Mouse (Mus musculus) CD4-positive naive resting alpha-beta T cell, adult 76 days (primary cell): ENCODE measurements around the gene Uqcc3. TPM values are rescaled to one million over a fixed set of nuclear protein-coding genes. Genes with fewer than 3 reads are reported as not detected.

Source experiments
- total RNA-seq: library from RNA; stranded (reverse); gene quantifications from one replicate; pipeline ENCODE4 v1.2.4, GENCODE M21; 2023

The Uqcc3 gene
- 36.2 TPM for total RNA-seq

DNA sequence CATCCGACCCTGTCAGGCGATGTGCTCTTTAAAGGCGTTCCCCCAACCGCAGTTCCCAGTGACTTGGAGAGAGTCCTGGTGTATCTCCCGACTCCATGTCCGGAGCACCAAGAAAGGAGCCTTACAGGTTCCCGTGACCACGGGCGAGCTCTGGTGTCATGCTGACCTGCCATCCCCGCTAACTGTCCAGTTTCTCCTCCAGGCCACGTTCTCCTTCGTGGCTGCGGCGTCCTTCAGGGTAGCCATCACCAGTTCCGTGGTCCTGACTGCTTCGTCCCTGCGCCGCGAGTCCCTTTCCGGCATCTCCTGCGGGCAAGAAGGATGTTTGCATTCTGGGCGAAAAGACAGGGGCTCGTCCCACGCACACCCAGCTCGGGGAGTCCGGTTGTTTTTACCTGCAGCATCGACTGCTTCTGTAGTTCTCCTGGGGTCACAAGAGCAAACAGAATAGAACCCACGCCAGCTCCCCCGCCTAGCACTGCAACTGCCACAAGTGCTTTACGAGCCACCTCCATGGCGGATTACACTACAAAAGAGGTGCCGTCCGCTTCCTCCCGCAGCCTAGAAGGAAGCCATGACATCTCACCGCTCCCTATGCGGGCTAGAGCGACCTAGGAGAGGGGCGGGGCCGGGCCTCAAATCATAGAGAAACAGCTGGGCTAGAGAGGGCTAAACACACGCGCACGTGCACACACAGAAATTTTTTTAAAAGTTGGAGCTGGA is at the start of gene Uqcc3:
TSS of gene Uqcc3 (minus strand) at position 613 of the 723 bp plus-strand sequence.

DNA sequence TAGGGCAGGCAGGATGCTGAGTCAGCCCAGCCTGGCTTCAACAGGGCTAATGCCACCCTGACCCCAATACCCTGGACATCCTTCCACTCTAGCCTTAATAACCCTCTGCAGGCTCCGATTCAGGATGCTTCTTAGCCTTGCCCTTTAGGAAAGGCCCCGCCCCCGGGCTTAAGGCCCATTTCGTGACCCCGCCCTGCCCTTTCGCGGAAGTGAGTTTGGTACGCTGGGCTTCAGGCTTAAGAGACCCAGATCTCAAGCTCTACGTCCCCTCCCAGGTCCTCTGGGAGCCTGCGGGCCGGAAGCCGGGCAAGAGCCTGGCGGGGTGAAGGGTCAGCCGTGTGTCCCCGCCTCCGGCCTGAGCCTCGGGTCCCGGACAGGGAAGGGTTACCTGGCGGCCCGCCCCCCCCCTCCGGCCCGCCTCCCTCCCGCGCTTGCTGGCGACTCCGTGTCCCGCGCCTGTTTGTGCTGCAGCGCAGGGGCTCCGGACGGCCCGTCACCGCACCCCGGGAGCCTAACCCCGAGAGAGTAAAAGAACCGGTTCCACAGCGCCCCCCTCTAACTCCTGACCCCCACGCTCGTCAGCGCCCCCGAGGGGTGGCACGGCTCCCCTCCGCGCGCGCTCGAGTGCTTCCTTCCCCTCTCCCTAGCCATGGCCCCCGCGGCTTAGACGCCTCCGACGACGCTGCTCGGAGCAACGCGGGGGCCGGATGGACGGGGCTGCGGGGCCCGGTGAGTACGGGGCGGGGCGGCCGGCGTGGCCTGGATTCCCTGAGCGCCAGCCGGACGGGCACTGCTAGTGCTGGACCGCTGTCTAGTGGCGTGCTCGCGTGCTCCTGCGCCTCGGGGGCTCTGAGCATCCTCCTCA is 48.7 kb upstream of the Uqcc3 start, which contains the start of the genes Rom1 and Eml3:
TSS of gene Rom1 (minus strand) at position 133 of the 865 bp plus-strand sequence.
TSS of gene Eml3 (plus strand) at position 329 of the 865 bp plus-strand sequence.

DNA sequence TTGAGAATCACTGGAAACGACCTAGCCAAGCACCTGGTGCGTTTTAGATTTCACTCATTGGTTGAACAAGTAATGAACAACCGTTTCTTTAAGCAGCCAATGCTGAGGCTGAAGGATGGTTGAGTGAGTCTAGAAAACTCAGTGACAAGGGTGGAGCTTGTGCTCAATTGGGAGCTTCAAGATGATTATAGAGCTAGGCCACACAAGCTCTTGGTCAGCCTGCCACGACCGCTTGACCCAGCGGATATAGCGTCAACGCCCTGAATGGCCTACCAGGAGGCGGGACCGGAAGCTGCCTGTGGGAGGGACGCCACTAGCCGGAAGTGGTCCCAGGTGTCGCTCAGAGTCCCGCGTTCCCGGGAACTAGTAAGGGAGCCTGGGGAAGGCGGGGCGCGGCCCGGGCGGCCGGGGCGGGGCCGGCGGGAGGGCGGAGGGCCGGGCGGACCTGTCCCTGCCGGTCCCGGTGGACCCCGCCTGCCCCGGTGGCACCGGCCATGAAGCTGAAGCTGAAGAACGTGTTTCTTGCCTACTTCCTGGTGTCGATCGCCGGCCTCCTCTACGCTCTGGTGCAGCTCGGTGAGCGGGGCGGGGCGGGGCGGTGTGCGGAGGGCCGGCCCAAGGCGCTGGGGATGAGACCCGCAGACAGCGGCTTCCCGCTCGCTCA is 39.5 kb upstream of the Uqcc3 start, which contains the start of gene B3gat3:
TSS of gene B3gat3 (plus strand) at position 302 of the 664 bp plus-strand sequence.

DNA sequence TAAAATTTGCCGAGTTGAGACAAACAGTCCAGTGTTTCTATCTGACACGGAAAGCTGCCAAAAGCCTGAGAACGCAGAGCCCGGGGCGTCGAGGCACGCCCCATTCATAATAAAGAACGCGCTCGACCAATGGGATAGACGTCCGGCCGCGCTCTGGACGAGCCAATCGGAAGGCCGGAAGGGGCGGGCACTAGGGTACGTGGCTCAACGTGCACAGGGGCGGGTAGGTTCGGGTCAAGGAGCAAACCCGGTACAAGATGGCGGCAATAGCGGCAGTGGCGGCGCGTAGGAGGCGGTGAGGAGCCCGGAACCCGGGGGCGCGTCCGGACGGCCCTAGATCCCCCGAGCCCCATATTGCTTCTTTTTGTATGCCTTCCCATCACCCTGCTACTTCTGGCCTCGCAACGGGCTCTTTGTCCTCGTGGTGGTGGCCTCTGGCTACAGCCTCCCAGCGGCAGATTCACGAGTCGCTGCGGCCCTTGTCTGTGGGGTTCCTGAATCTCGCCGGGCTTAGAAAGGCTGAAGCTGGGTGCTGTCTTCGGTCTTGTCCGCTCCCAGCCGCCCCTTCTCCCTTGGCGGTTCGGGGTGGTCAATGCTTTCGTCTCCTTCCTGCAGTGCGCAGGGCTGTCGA is 17.3 kb upstream of the Uqcc3 start, which contains the start of gene Ganab:
TSS of gene Ganab (plus strand) at position 207 of the 631 bp plus-strand sequence.

DNA sequence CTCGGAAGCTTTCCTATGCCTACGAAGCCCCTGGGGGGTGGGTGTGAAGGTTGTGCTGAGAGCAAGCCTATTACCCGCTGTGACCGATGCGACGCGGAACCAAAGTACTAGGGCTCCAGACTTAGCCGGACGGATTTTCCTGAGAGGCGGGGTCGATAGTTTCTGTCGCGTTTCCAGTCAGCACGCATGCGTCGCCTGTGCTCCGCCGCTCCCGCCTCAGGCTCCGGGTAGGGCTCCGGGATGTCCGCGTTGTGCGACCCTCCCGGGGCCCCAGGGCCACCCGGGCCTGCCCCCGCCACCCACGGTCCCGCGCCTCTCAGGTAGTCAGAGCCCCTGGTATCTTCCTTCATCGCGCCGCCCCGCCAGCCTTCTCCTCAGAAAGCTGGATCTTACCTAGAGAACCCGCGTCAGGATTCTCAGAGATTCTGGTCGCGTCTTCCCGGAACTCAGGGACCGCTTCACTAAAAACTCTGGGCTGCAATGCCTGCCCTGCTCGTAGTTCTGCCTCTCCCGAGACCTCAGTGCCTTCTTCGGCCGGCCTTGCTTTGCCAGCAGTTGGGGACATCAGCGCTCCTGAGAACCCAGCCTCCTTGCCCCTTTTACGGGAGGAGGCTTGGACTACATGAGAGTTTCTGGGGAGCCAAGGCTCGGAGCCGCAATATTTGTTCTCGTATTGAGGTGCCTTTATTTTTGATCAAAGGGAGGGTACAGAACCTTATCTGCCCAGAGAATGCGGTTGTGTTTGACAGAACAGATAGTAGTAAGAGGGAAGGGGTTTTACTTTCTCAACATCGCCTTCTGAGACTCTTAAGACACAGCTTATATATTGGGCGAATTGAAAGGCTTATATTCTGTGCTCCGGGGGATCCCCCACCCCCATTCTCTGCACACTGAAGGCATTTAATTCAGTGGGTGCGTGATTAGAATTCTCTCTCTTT is 12.4 kb upstream of the Uqcc3 start, which contains the start of gene Ints5:
TSS of gene Ints5 (plus strand) at position 177 of the 938 bp plus-strand sequence.

DNA sequence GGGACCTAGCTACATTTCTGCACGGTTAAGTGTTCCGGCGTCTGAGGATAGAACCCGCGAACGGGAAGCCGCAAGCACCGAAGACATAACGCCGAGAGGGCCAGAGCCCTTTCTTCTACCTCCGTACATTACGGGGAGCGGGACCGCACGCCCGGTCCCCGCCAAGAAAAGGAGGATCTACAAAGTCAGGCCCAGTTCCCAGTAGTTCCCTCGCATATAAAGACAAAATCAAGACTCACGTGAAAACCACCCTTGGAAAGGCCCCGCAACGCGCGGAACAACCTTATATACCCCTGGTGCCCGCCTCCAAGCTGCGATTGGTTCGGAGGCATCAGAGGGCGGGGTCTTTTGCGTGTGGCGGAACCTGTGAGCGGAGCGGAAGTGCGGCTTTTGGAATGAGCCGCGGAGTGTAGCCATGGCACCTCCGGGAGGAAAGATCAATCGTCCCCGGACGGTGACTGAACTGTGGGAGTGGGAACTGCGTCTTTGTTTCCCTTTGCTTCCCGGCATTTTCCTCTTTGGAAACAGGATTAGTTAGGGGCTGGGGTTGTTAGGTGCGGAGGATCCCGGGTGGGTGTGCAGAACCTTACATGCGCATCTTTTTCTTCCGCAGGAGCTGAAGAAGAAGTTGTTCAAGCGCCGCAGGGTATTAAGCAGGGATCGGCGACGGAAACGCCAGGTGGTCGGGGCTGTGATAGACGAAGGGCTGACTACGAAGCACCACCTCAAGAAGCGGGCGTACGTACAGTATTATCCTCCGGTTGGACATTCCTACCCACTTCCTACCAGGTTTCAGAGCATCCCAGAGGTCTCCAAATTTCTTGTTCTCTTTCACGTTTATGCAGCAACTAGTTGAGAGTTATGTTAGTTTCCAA is 8.0 kb upstream of the Uqcc3 start, which contains the start of the genes 1810009A15Rik and Gm49416:
TSS of gene 1810009A15Rik (plus strand) at position 343 of the 875 bp plus-strand sequence.
TSS of gene Gm49416 (plus strand) at position 416 of the 875 bp plus-strand sequence.

DNA sequence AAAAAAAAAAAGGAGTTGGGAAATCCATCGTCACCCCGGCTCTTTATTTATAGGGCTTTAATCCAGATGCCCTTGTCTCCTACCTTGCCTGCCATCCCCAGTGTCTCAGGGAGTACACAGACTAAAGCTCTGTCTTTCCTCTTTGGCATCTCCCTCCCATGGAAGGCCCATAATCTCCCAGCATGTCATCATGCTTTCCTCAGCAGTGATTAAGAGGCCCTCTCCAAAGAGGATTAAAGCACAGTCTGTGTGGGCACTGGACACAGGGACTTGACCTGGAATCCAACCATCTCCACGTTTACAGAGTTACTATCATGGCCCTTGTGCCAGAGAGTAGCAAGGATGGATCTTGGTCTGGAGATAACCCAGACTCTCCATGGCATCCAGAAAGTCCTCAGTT is 2.9 kb upstream of the Uqcc3 start, which contains the start of the genes Lbhd1 and Gm49403:
TSS of gene Lbhd1 (plus strand) at position 117 of the 400 bp plus-strand sequence.
TSS of gene Gm49403 (plus strand) at position 315 of the 400 bp plus-strand sequence.

DNA sequence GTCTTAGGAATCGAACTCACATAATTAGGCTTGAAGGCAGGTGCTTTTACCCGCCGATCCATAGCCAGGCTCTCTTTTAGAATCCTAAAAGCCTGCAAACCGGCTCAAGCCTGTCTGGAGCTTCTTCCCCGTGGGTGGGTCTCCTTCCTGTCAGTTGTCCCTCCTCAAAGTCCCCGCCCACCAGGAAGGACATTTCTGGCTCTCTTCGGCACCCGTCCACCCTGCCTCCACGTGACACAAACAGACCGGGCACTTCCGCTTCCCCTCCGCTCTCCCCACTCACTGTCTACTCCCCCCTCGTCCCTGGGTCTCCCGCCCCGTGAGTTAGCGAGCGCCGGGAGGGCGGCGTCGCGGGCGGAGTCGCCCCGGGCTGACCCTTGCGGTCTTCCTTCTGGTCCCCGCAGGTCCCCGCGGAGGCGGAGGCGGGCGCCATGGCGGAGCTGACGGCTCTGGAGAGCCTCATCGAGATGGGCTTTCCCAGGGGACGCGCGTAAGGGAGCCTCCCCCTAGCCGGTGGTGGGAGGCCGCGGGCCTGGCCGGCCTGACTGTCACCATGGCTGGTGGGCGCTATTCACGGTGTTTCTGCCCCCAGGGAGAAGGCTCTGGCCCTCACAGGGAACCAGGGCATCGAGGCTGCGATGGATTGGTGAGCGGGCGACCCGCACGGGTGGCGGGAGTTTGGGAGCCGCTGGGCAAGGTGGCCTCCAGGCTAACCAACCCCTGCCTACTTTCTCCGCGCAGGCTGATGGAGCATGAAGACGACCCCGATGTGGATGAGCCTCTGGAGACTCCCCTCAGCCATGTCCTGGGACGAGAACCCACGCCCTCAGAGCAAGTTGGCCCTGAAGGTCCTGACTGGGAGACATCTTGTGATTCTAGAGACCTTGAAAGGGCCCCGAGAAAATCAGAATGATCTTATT is 9.2 kb downstream of the Uqcc3 start, which contains the start of gene Ubxn1:
TSS of gene Ubxn1 (plus strand) at position 230 of the 920 bp plus-strand sequence.

DNA sequence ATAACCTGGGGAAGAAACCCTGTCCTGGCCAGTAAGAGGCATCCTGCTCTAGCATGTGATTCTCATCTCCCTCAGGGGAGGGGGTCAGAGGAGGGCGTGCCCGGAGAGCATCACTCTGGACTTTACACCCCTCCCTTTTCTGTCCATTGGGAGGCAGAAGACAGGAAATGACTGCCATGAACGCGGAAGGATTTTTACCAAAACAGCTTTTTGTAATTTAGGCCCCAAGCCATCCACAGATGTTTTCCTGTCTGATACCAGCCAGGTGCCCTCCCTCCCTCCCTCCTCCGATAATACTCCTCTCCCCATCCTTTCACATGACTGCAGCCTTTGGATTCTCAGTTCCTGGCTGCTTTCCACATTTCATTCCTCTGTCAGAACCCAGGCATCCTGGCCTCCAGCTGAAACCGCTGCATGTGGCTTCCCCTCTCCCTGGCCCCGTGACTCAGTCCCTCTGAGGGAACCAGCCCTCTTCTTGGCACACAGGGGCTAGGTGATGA is 30.3 kb downstream of the Uqcc3 start, which contains the start of gene Lrrn4cl:
TSS of gene Lrrn4cl (plus strand) at position 367 of the 500 bp plus-strand sequence.

DNA sequence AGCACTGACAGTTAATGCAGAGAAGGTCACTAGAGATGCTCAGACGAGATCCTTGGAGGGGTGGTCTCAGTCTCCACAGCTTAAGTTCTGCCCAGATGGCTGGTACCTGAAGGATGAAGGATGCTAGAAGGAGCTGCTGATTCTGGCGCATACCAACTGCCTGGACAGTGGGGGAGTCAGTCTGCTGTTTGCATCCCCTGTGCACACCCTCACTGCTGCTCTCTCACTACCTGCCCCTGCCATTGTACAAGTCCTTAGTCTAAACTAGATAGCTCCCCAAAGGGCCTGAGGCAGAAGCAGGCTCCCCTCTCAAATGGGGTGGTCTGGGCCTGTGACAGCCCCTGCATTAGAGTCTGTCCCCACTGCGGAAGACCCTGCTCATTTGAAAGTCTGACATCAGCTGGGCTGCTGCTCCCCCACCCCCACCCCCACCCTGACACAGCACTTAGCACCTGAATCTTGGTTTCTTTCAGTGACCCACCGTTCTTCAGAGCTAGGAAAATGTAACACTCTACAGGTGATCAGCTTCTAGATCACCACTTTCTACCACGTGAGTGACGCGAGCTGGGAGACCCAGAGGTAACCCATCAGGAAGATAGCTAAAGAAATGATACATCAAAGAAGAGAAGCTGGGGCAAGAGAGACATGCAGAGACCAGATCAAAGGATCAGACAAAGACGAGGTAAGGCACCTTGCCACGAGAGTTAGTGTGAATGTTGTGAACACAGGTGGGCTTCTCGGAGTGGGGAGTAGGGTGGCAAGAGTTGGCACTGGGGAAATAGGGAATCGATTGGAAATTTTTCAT is 41.4 kb downstream of the Uqcc3 start, which contains the start of gene Gng3:
TSS of gene Gng3 (minus strand) at position 92 of the 805 bp plus-strand sequence.

DNA sequence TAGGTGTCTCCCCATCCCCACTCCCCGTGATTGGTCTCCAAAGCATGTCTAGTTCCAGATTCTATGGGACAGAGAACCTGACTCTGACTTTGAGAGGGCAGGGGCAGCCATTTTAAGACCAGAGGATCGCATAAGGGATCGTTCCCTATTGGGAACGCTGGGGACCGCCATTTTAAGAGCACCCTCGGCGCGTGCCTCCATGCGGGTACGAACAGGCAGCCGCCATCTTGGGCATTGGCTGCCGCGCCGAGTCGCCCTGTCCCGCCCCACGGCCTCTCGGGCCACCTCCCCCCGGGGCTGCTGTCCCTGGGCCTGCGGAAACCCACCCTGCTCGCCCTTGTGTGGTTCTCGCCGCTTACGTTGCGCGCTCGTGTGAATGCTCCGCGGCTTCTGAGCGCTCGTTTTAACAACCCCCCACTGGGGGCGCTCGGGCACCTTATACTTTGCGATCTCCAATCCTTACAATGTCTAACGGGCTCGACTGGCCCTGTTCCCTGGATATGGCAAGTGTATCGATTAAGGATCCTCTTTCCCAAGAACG is 43.4 kb downstream of the Uqcc3 start, which contains the start of gene Bscl2:
TSS of gene Bscl2 (plus strand) at position 217 of the 541 bp plus-strand sequence.

Other genes with a start within 250 kb of the Uqcc3 start
- gene Chrm1, start 217.1 kb downstream of the Uqcc3 start, total RNA-seq: not detected
- gene Slc3a2, start 157.6 kb downstream of the Uqcc3 start, total RNA-seq: 200 TPM
- gene Wdr74, start 145.1 kb downstream of the Uqcc3 start, total RNA-seq: 89.2 TPM
- gene 1700092M07Rik, start 140.2 kb downstream of the Uqcc3 start, total RNA-seq: 2.3 TPM
- 265 TPM for gene Stx5a, start 139.5 kb downstream of the Uqcc3 start, total RNA-seq
- 559 TPM for gene Nxf1, start 123.8 kb downstream of the Uqcc3 start, total RNA-seq
- 30.8 TPM for gene Tmem223, start 109.9 kb downstream of the Uqcc3 start, total RNA-seq
- gene Tmem179b, start 106.5 kb downstream of the Uqcc3 start, total RNA-seq: 61.1 TPM
- 9.8 TPM for gene Taf6l, start 94.5 kb downstream of the Uqcc3 start, total RNA-seq
- gene Polr2g, start 82.3 kb downstream of the Uqcc3 start, total RNA-seq: 50.4 TPM
- 0.26 TPM for gene Zbtb3, start 78.4 kb downstream of the Uqcc3 start, total RNA-seq
- 21.2 TPM for gene Ttc9c, start 61.6 kb downstream of the Uqcc3 start, total RNA-seq
- gene Hnrnpul2, start 60.9 kb downstream of the Uqcc3 start, total RNA-seq: 101 TPM
- 16.0 TPM for gene AC129217.1, start 51.1 kb downstream of the Uqcc3 start, total RNA-seq
- 37.6 TPM for gene Bscl2, start 43.5 kb downstream of the Uqcc3 start, total RNA-seq
- gene Gng3, start 41.7 kb downstream of the Uqcc3 start, total RNA-seq: not detected
- 0.91 TPM for gene Lrrn4cl, start 30.2 kb downstream of the Uqcc3 start, total RNA-seq
- 116 TPM for gene Ubxn1, start 9.4 kb downstream of the Uqcc3 start, total RNA-seq
- gene Lbhd1, start 2.8 kb upstream of the Uqcc3 start, total RNA-seq: 9.4 TPM
- gene Gm49403, start 3.0 kb upstream of the Uqcc3 start, total RNA-seq: not detected
- 25.8 TPM for gene 1810009A15Rik, start 7.9 kb upstream of the Uqcc3 start, total RNA-seq
- 3.8 TPM for gene Gm49416, start 8.0 kb upstream of the Uqcc3 start, total RNA-seq
- gene Ints5, start 12.1 kb upstream of the Uqcc3 start, total RNA-seq: 18.6 TPM
- 134 TPM for gene Ganab, start 17.1 kb upstream of the Uqcc3 start, total RNA-seq
- 41.9 TPM for gene B3gat3, start 39.5 kb upstream of the Uqcc3 start, total RNA-seq
- 3.0 TPM for gene Rom1, start 48.4 kb upstream of the Uqcc3 start, total RNA-seq
- 70.7 TPM for gene Eml3, start 48.6 kb upstream of the Uqcc3 start, total RNA-seq
- 172 TPM for gene Mta2, start 61.0 kb upstream of the Uqcc3 start, total RNA-seq
- gene Tut1, start 72.9 kb upstream of the Uqcc3 start, total RNA-seq: 39.7 TPM
- gene Eef1g, start 86.1 kb upstream of the Uqcc3 start, total RNA-seq: 533 TPM
- gene Ahnak, start 108.4 kb upstream of the Uqcc3 start, total RNA-seq: 74.3 TPM
- not detected for gene Scgb1a1, start 207.0 kb upstream of the Uqcc3 start, total RNA-seq